Mouse (Mus musculus): ENCODE results near the gene Eno1. TPM values are rescaled to one million over a fixed set of nuclear protein-coding genes. Genes with fewer than 3 reads are reported as not detected.
A peak's percentile ranks its signal among the peaks of the same experiment; 100 is the strongest.

Gene Eno1
- total and polyA plus RNA-seq, 2 experiments, result 283 to 392 TPM

- H3K4me3 ChIP-seq (ENCODE audit: insufficient read depth, low read depth, low read length), result no peak overlapping the region
- DNase-seq (ENCODE audit: extremely low read depth, low read depth, low spot score), result peak; percentile 91
- H3K36me3 ChIP-seq (ENCODE audit: control insufficient read depth, insufficient read depth, low read length), result peaks cover 49% of the 10 kb centered on the region
Measured at GRCm38 (mm10) chr4:150239951-150240368, 3.4 kb downstream of the Eno1 start.

GRCm38 (mm10) chr4:150240381-150240886, 3.9 kb downstream of the Eno1 start:
- no peak for TF ChIP-seq CTCF (IDR thresholded peaks at IDR 0.05; ENCODE audit: low read depth, low read length)
- no peak for TF ChIP-seq POLR2A (IDR thresholded peaks at IDR 0.05; ENCODE audit: extremely low read depth, insufficient read depth, low read length)
- no peak overlapping the region for H3K4me3 ChIP-seq (ENCODE audit: insufficient read depth, low read depth, low read length)
- H3K9ac ChIP-seq (ENCODE audit: low read depth, low read length), result no peak overlapping the region
- H3K27me3 ChIP-seq (ENCODE audit: control insufficient read depth, insufficient read depth, low read length), result no peaks in the 10 kb centered on the region
- no peak overlapping the region for H3K27ac ChIP-seq (replicated peaks; ENCODE audit: insufficient read depth, low read depth, low read length)
- no peak for DNase-seq (ENCODE audit: extremely low read depth, low read depth, low spot score)
- H3K4me1 ChIP-seq (ENCODE audit: control insufficient read depth, insufficient read depth, low read length), result peaks cover 24% of the 10 kb centered on the region
- peaks cover 51% of the 10 kb centered on the region for H3K36me3 ChIP-seq (ENCODE audit: control insufficient read depth, insufficient read depth, low read length)
- H3K79me2 ChIP-seq (ENCODE audit: control insufficient read depth, insufficient read depth, low read length), result peaks cover 13% of the 10 kb centered on the region
- 77% methylated on average over 1 of the region's 1 CpGs for WGBS

More at GRCm38 (mm10) chr4:150239951-150240368, 3.4 kb downstream of the Eno1 start:
- peaks cover 13% of the 10 kb centered on the region for H3K79me2 ChIP-seq (ENCODE audit: control insufficient read depth, insufficient read depth, low read length)
- WGBS, result 8% methylated on average over 6 of the region's 6 CpGs
- H3K4me1 ChIP-seq (ENCODE audit: control insufficient read depth, insufficient read depth, low read length), result peaks cover 25% of the 10 kb centered on the region
- TF ChIP-seq CTCF (IDR thresholded peaks at IDR 0.05; ENCODE audit: low read depth, low read length) (peak; percentile 60), POLR2A (IDR thresholded peaks at IDR 0.05; ENCODE audit: extremely low read depth, insufficient read depth, low read length) (no peak)
- peak overlapping the region; percentile 33; the same call in 1 of the 2 replicates for H3K27ac ChIP-seq (replicated peaks; ENCODE audit: insufficient read depth, low read depth, low read length)
- no peak overlapping the region for H3K9ac ChIP-seq (ENCODE audit: low read depth, low read length)
- H3K27me3 ChIP-seq (ENCODE audit: control insufficient read depth, insufficient read depth, low read length), result no peaks in the 10 kb centered on the region

- H3K79me2 ChIP-seq (ENCODE audit: control insufficient read depth, insufficient read depth, low read length), result peaks cover 13% of the 10 kb centered on the region
- no peak for TF ChIP-seq POLR2A (IDR thresholded peaks at IDR 0.05; ENCODE audit: extremely low read depth, insufficient read depth, low read length)
- TF ChIP-seq CTCF (IDR thresholded peaks at IDR 0.05; ENCODE audit: low read depth, low read length), result no peak
- WGBS, result 83% methylated on average over 4 of the region's 4 CpGs
- H3K36me3 ChIP-seq (ENCODE audit: control insufficient read depth, insufficient read depth, low read length), result peaks cover 61% of the 10 kb centered on the region
- peaks cover 20% of the 10 kb centered on the region for H3K4me1 ChIP-seq (ENCODE audit: control insufficient read depth, insufficient read depth, low read length)
- H3K4me3 ChIP-seq (ENCODE audit: insufficient read depth, low read depth, low read length), result no peak overlapping the region
- DNase-seq (ENCODE audit: extremely low read depth, low read depth, low spot score), result no peak
- no peak overlapping the region for H3K27ac ChIP-seq (replicated peaks; ENCODE audit: insufficient read depth, low read depth, low read length)
- H3K9ac ChIP-seq (ENCODE audit: low read depth, low read length), result peak overlapping the region; percentile 8; the same call in 1 of the 2 replicates
- H3K27me3 ChIP-seq (ENCODE audit: control insufficient read depth, insufficient read depth, low read length), result no peaks in the 10 kb centered on the region
Measured at GRCm38 (mm10) chr4:150241708-150242107, 5.2 kb downstream of the Eno1 start.

GRCm38 (mm10) chr4:150242745-150243144, 6.2 kb downstream of the Eno1 start:
- H3K4me1 ChIP-seq (ENCODE audit: control insufficient read depth, insufficient read depth, low read length), result peaks cover 20% of the 10 kb centered on the region
- DNase-seq (ENCODE audit: extremely low read depth, low read depth, low spot score), result no peak
- no peak overlapping the region for H3K4me3 ChIP-seq (ENCODE audit: insufficient read depth, low read depth, low read length)
- WGBS, result 76% methylated on average over 5 of the region's 5 CpGs
- H3K36me3 ChIP-seq (ENCODE audit: control insufficient read depth, insufficient read depth, low read length), result peaks cover 70% of the 10 kb centered on the region
- peaks cover 6% of the 10 kb centered on the region; the same call in 1 of the 2 replicates for H3K79me2 ChIP-seq (ENCODE audit: control insufficient read depth, insufficient read depth, low read length)
- TF ChIP-seq CTCF (IDR thresholded peaks at IDR 0.05; ENCODE audit: low read depth, low read length), result no peak
- TF ChIP-seq POLR2A (IDR thresholded peaks at IDR 0.05; ENCODE audit: extremely low read depth, insufficient read depth, low read length), result no peak
- H3K9ac ChIP-seq (ENCODE audit: low read depth, low read length), result no peak overlapping the region
- H3K27me3 ChIP-seq (ENCODE audit: control insufficient read depth, insufficient read depth, low read length), result no peaks in the 10 kb centered on the region
- H3K27ac ChIP-seq (replicated peaks; ENCODE audit: insufficient read depth, low read depth, low read length), result no peak overlapping the region

- H3K4me3 ChIP-seq (ENCODE audit: insufficient read depth, low read depth, low read length), result no peak overlapping the region
- peaks cover 11% of the 10 kb centered on the region for H3K4me1 ChIP-seq (ENCODE audit: control insufficient read depth, insufficient read depth, low read length)
- no peaks in the 10 kb centered on the region for H3K79me2 ChIP-seq (ENCODE audit: control insufficient read depth, insufficient read depth, low read length)
- 87% methylated on average over 2 of the region's 2 CpGs for WGBS
- no peak overlapping the region for H3K9ac ChIP-seq (ENCODE audit: low read depth, low read length)
- peaks cover 73% of the 10 kb centered on the region for H3K36me3 ChIP-seq (ENCODE audit: control insufficient read depth, insufficient read depth, low read length)
- no peak for DNase-seq (ENCODE audit: extremely low read depth, low read depth, low spot score)
- no peak overlapping the region for H3K27ac ChIP-seq (replicated peaks; ENCODE audit: insufficient read depth, low read depth, low read length)
- no peaks in the 10 kb centered on the region for H3K27me3 ChIP-seq (ENCODE audit: control insufficient read depth, insufficient read depth, low read length)
- TF ChIP-seq POLR2A (IDR thresholded peaks at IDR 0.05; ENCODE audit: extremely low read depth, insufficient read depth, low read length) (no peak), CTCF (IDR thresholded peaks at IDR 0.05; ENCODE audit: low read depth, low read length) (no peak)
Measured at GRCm38 (mm10) chr4:150245876-150246275, 9.4 kb downstream of the Eno1 start.

GRCm38 (mm10) chr4:150248009-150248408, 11.5 kb downstream of the Eno1 start:
- peaks cover 2% of the 10 kb centered on the region; the same call in 1 of the 2 replicates for H3K4me1 ChIP-seq (ENCODE audit: control insufficient read depth, insufficient read depth, low read length)
- H3K9ac ChIP-seq (ENCODE audit: low read depth, low read length), result no peak overlapping the region
- WGBS, result 59% methylated on average over 5 of the region's 5 CpGs
- H3K27ac ChIP-seq (replicated peaks; ENCODE audit: insufficient read depth, low read depth, low read length), result no peak overlapping the region
- H3K27me3 ChIP-seq (ENCODE audit: control insufficient read depth, insufficient read depth, low read length), result no peaks in the 10 kb centered on the region
- peak; percentile 62 for DNase-seq (ENCODE audit: extremely low read depth, low read depth, low spot score)
- no peaks in the 10 kb centered on the region for H3K79me2 ChIP-seq (ENCODE audit: control insufficient read depth, insufficient read depth, low read length)
- peaks cover 53% of the 10 kb centered on the region for H3K36me3 ChIP-seq (ENCODE audit: control insufficient read depth, insufficient read depth, low read length)
- TF ChIP-seq CTCF (IDR thresholded peaks at IDR 0.05; ENCODE audit: low read depth, low read length) (peak; percentile 97), POLR2A (IDR thresholded peaks at IDR 0.05; ENCODE audit: extremely low read depth, insufficient read depth, low read length) (no peak)
- no peak overlapping the region for H3K4me3 ChIP-seq (ENCODE audit: insufficient read depth, low read depth, low read length)

Data from liver, adult 2 months (tissue).